Mouse (Mus musculus) granulocyte monocyte progenitor cell, adult 5-6 weeks (primary cell): ENCODE data around the gene Paqr7. TPM values are rescaled to one million over a fixed set of nuclear protein-coding genes. Genes with fewer than 3 reads are reported as not detected.
"Not testable (repeated sequence)": the region's sequence is repeated elsewhere in the genome, so short reads cannot be mapped to it uniquely, and the experiment has no call there.

Experiments used
- ATAC-seq: replicated peaks from 2 replicates; pipeline ENCODE4 v1.8.0; 2016; ENCODE audit warnings: mild to moderate bottlenecking, moderate TSS enrichment, inconsistent platforms; ENCODE audit not compliant: poor library complexity, severe bottlenecking
- total RNA-seq, 2 experiments: library from RNA; stranded (forward) in 1 of 2; stranded (reverse) in 1 of 2; fragments of 200-712, 200-1000 nt in 1 of 2; fragments of >200 nt in 1 of 2; fragmentation: Nextera tagmentation in 1 of 2; gene quantifications; 2 replicates each; pipeline ENCODE4 v1.2.3; 2014 to 2017

The Paqr7 gene
- total RNA-seq, 2 experiments from 2014 or later: 12.8 to 12.9 TPM

DNA sequence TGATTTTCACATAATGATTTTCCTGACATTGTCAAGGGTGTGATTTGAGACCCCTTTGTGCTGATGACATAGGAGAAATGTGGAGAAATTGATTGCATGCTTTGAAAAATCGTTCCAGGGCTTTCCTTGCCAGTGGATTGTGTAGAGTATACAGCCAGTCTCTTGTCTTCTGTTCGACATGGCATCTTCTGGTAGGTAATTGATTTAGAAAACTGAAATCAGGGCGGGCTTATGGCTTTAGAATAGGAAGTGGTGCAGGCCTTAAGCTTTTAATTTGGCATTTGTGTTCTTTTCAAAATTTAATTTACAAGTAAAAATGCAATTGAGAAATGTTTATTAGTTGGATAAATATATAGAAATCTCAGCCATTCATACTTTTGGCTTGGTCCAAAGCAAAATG, 26.5 kb upstream of the Paqr7 start:
- no peak for ATAC-seq

DNA sequence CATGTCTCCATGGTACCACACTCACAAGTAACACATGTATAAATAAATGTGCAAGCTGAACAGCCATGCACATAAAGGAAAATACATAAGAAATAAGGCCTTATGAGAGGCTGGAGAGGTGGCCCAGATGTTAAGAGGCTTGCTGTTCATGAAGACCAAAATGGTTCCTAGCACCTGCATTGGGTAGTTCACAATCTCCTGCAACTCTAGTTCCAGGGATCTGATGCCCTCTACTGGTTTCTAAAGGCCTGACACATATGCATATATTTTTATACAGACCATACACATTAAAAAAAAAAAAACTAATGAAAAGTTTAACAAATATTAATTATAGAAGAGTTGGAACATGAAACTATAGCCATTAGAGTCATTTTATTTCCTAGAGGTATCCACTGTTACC, 25.0 kb upstream of the Paqr7 start:
- no peak for ATAC-seq

DNA sequence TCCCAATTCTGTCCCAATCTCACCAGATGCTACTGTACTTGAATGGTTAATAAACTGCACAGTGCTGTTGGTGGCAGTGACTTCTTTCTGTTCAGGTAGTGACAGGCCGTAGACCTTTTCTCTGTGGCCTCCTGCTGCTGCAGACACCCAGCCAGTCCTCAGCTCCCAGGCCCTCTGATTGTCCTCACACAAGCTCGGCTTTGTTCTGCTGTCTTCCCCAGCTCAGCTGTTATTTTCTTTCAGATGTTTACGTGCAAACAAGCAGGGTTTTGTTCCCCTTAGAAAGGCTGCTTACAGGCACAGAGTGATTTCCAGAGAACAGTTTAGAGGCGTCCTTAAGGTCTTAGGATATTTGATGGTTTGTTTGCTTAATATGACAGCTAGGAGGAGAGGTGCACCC, 22.7 kb upstream of the Paqr7 start:
- no peak for ATAC-seq

- ATAC-seq: no peak
Observed at GRCm38 (mm10) chr4:134474240-134474639, 22.3 kb upstream of the Paqr7 start.

GRCm38 (mm10) chr4:134476899-134477298, 19.6 kb upstream of the Paqr7 start:
- no peak for ATAC-seq

- ATAC-seq: peak; percentile 87
Observed at GRCm38 (mm10) chr4:134478031-134478430, 18.5 kb upstream of the Paqr7 start.

DNA sequence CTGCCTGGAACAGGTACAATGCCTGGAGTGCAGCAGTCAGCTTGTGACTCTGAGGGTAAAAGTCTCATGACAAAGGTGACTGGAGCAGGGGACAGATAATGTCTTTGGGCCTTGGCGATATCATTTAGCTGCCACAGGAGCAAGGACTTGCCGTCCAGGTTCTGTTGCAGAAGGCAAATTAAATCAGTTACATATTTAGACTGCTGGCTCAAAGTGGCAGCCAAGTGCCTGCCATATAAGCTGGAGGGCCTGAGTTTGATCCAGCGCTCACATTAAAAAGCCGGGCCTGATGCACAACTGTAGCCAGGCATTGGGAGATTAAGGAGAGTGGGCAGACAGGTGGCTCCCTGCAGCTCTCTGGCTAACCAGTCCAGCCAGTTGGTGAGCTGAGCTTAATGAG, 16.7 kb upstream of the Paqr7 start:
- ATAC-seq: no peak

DNA sequence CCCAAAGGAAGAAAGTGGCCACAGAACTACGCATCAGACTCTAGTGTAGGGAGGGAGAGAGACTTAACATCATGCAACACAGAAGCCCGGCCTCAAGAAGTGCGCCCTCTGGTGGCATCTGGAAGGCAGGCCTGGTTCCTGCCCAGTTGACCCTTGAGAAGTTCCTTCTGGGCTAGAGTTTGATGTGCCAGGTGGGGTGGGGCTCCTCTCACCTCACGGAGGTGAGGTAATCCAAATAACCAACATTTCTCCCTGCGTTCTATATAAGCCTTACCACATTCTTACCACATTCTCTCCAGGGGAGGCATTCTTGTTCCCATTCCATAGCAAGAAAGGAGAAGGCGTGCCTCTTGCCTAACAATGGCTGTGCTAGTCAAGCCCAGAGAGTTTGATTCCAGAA, 15.6 kb upstream of the Paqr7 start:
- peak; percentile 58 for ATAC-seq

- ATAC-seq: no peak
Observed at GRCm38 (mm10) chr4:134481270-134481669, 15.2 kb upstream of the Paqr7 start.

GRCm38 (mm10) chr4:134482442-134482841, 14.1 kb upstream of the Paqr7 start:
- no peak for ATAC-seq

GRCm38 (mm10) chr4:134483078-134483688, 13.3 kb upstream of the Paqr7 start:
- no peak for ATAC-seq

DNA sequence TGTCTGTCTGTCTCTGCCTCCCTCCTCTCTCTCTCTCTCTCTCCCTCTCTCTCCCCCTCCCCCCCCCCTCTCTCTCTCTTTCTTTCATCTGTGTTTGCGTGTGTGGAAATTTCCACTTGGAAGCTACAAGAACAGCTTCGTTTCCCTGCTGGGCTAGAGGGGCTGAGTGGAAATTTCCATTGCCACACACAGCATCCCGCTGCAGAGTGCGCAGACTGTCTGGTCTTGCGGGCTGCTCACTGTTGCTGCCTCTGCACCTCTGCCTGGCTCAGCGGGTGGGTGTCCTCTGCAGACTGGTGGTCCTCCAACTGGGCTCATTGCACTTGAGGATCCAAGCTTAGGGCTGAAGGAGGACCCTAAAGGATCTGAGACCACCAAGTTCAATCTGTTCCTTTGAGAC, 12.8 kb upstream of the Paqr7 start:
- ATAC-seq: no peak

- no peak for ATAC-seq
Observed at GRCm38 (mm10) chr4:134484231-134484630, 12.3 kb upstream of the Paqr7 start.

DNA sequence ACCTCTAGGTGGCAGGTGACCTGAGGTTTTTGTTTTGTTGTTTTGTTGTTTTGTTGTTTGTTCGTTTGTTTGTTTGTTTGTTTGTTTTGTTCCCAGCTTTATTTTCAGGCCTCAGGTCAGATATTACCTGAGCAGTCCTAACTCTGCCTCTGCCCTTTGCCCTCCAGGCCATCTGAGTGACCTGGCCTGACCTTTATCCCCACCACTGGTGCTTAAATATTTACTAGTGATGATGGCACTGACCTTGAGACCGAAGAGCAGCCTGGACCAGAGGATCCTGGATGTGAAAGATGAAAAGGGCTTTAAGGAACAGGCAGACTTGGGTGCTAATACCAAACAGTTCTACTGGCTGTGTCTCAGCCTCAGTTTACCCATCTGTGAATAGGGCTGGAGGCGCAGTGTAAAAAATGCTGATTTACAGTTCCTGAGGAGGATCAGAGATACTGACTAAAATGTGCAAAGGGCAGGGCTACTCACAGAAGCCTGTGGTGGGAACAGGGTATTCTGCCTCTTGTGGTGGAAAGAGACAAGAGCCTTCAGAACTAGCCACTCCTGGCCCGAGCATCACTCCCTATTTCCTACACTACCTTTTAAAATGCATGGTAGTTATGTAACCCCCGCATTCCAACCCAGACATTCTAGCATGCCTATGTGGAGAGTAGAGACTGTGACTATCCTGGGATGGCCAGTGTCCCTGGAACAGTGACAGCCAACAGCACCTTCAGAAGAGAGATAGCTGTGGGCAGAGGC, 11.2 kb upstream of the Paqr7 start:
- ATAC-seq: no peak

GRCm38 (mm10) chr4:134488211-134488610, 8.3 kb upstream of the Paqr7 start:
- ATAC-seq: no peak

- ATAC-seq: no peak
Observed at GRCm38 (mm10) chr4:134489986-134490665, 6.4 kb upstream of the Paqr7 start.

DNA sequence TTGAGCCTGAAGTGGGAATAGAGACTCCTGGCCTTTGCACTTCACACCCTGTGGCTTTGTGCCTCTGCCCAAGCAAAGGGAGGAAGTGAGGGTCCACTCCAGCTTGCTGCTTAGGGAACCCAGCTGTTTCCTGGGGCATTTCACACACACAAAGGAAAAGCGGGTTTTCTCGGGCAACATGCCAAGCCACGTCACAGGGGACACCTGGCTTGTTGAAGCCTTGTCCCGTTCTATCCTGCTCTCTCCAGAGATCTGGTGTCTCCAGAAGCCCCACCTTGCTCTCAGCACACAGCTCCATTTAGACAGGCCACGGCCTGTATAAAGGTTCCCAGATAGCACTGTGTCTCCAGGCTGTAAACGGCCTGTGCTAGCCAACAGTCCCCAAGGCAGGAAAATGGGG, 4.8 kb upstream of the Paqr7 start:
- peak; percentile 31 for ATAC-seq

DNA sequence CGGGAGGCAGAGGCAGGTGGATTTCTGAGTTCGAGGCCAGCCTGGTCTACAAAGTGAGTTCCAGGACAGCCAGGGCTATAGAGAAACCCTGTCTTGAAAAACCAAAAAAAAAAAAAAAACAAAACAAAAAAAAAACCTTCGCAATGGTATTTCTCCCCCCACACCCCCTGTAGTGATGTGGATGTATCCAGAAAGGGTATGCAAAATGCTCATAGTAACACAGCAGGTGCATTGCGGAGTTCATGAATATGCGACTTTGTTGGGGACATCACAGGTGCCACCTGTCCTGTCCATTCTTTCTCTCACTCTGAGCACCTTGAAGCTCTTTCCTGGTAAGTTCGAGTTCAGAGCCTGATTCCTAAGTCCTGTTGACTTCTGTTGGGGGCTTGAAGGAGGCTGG, 2.3 kb upstream of the Paqr7 start:
- ATAC-seq: not testable (repeated sequence)

- peak; percentile 35 for ATAC-seq
Observed at GRCm38 (mm10) chr4:134494780-134495545, 1.5 kb upstream of the Paqr7 start.

DNA sequence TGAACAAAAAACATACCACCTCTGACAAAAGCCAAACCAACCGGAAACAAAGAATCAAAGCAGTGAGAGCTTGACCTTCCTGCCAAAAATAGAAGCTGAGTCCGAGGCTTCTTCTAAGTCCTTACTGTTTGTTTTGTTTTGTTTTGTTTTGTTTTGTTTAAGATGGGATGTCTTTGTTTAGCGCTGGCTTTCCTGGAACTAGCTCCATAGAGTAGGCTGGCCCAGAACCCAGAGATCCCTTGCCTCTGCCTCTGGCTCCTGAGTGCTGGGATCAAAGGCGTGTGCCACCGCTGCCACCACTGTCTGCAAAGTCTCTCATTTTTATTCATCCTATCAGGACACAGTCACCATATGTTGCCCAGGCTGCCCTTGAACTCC, 962 bp upstream of the Paqr7 start:
- no peak for ATAC-seq

DNA sequence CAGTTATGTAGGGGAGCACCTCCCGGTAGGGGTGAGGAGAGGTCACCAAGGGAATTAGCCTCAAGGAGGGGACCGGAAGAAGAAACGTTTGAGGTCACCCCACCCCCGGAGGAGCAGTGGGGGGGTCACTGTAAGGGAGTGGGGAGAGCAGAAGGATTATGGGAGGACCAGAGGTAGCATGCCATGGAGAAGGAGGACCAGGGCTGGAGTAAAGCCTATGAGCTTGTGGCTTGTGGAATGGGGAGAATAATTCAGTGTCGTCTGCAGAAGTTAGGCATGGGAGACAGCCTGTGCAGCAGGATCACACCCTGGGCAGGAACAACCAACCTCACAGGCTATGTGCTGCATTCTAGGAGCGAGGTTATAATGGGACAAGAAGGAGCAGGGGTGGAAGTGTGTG, 726 bp downstream of the Paqr7 start:
- ATAC-seq: no peak
